Mouse (Mus musculus): ENCODE results near the gene Pdia5.

DNA sequence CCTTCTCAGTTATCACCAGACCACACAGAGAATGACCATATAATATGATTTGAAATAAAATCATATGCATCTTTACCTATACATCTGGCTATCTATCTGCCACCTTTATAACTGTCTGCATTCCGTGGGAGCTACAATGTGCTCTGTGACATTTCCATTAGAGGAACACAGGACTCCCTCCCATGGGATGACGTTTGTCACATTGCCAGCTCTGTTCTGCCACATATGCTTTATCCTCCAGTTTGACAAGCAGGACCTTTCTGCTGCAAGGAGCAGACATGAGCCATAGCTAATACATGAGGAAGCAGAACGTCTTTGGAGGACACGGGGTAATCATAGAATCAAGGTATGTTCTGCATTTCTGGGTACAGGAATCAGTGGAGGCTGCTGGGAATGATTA is 33.5 kb upstream of the Pdia5 start:
- TF ChIP-seq POLR2A (IDR thresholded peaks at IDR 0.05; ENCODE audit: insufficient read depth, low read length) (no peak), CTCF (IDR thresholded peaks at IDR 0.05; ENCODE audit: low read depth, low read length) (no peak)
